Mouse (Mus musculus): ENCODE measurements around the gene Commd1. TPM values are rescaled to one million over a fixed set of nuclear protein-coding genes. Genes with fewer than 3 reads are reported as not detected.
A peak's percentile ranks its signal among the peaks of the same experiment; 100 is the strongest.

The Commd1 gene
- polyA plus RNA-seq, 1 experiment from 2014 or later: 363 TPM

DNA sequence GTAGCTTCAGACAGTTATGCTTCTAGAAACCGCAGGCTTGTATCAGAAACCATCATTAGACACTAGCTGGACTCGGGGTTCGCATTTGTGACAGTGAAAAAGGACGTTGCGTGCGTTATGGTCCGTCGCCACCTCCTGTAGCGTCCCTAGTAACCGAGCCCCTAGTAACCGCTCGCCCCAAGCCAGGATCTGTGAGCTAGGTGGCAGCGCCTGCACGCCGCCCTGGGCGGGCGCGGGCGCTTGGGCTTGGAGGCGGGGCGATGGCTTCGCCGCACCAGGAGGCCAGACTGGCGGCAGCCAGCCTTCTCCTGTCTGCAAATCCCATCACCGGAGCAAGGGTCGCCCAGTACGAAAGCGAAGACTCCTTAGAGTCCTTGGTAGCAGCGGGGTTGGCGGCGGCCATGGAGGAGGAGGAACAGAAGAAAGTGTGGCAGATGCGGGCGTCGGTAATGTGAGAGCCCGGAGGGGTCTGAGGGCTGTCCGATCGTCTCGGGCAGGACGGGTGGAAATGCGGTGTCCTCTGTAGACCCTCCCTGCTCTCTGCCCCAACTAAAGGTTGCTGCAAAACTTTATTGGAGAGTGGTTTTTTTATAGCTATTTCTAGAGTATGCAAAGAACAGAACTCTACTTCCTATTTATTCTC is 26.1 kb upstream of the Commd1 start:
- DNase-seq (ENCODE audit: low spot score): peak; percentile 94

GRCm38 (mm10) chr11:23007481-23008180 is 25.4 kb upstream of the Commd1 start, which contains the start of gene Fam161a:
TSS of gene Fam161a (plus strand) at chr11:23007531.
- Histone ChIP-seq H3K27me3 (ENCODE audit: insufficient read depth, poor library complexity, severe bottlenecking) (no peaks in the 10 kb centered on the region), H3K9me3 (no peaks in the 10 kb centered on the region), H3K4me1 (0 out of 2 replicates have a peak, but pooled peaks cover 4% of the 10 kb centered on the region), H3K27ac (peak within 1 kb of the TSS; percentile 90), H3K36me3 (peaks cover 27% of the 10 kb centered on the region), H3K4me3 (peak within 1 kb of the TSS; percentile 67)
- under 1% methylated on average over 22 of the region's 22 CpGs for WGBS
- DNase-seq (ENCODE audit: low spot score): peak; percentile 90

More for the DNA sequence above, 26.1 kb upstream of the Commd1 start:
- Histone ChIP-seq H3K27me3 (ENCODE audit: insufficient read depth, poor library complexity, severe bottlenecking) (no peaks in the 10 kb centered on the region), H3K4me3 (peak overlapping the region; percentile 67), H3K9me3 (no peaks in the 10 kb centered on the region), H3K27ac (peak overlapping the region; percentile 90), H3K36me3 (peaks cover 21% of the 10 kb centered on the region), H3K4me1 (0 out of 2 replicates have a peak, but pooled peaks cover 4% of the 10 kb centered on the region)
- under 1% methylated on average over 40 of the region's 40 CpGs for WGBS

DNA sequence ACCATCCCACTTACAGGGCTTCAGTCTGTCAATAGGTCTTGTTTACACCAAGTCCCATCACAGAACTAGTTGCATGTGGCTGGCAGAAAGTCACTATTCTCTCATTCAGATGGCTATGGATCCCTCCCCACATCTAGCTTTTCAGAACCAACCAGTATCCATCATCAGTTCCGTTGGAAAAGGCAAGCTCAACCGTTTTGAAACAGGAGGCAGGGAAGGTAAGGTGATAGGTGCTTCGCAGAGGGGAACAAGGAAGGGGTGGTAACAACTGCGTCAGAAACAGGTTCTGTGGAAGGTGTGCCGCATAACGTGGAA is 24.9 kb upstream of the Commd1 start:
- peak overlapping the region; percentile 90 for H3K27ac ChIP-seq
- H3K27me3 ChIP-seq (ENCODE audit: insufficient read depth, poor library complexity, severe bottlenecking): no peaks in the 10 kb centered on the region
- peak overlapping the region; percentile 67 for H3K4me3 ChIP-seq
- H3K36me3 ChIP-seq: peaks cover 32% of the 10 kb centered on the region
- H3K9me3 ChIP-seq: no peaks in the 10 kb centered on the region
- DNase-seq (ENCODE audit: low spot score): no peak
- 8% methylated on average over 6 of the region's 6 CpGs for WGBS
- H3K4me1 ChIP-seq: 0 out of 2 replicates have a peak, but pooled peaks cover 4% of the 10 kb centered on the region

- WGBS: 89% methylated on average over 1 of the region's 1 CpGs
- peaks cover 50% of the 10 kb centered on the region for H3K36me3 ChIP-seq
- no peaks in the 10 kb centered on the region for H3K9me3 ChIP-seq
- H3K27ac ChIP-seq: no peak overlapping the region
- no peaks in the 10 kb centered on the region for H3K27me3 ChIP-seq (ENCODE audit: insufficient read depth, poor library complexity, severe bottlenecking)
- DNase-seq (ENCODE audit: low spot score): no peak
- no peak overlapping the region for H3K4me3 ChIP-seq
- 0 out of 2 replicates have a peak, but pooled peaks cover 4% of the 10 kb centered on the region for H3K4me1 ChIP-seq
These were observed 23.1 kb upstream of the Commd1 start for GRCm38 (mm10) chr11:23005276-23005675.

DNA sequence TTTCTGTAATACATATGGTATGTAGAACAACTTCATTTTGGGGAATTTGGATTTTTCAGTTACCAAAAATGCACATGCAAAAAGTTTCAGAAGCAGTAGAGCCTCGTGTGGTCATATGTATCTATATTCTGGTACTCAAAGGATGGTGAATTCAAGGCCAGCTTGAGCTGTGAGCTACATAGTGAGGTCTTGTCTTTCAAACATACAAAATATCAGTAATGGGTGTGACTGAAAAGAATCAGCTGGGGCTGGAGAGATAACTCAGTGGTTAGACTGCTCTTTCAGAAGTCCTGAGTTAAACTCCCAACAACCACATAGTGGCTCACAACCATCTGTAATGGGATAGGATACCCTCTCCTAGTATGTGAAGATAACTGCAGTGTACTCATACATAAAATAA is 16.1 kb upstream of the Commd1 start:
- H3K4me3 ChIP-seq: no peak overlapping the region
- no peak for DNase-seq (ENCODE audit: low spot score)
- no peaks in the 10 kb centered on the region for H3K4me1 ChIP-seq
- H3K36me3 ChIP-seq: peaks cover 99% of the 10 kb centered on the region
- WGBS: 67% methylated on average over 1 of the region's 1 CpGs
- H3K27me3 ChIP-seq (ENCODE audit: insufficient read depth, poor library complexity, severe bottlenecking): no peaks in the 10 kb centered on the region
- H3K27ac ChIP-seq: no peak overlapping the region
- no peaks in the 10 kb centered on the region for H3K9me3 ChIP-seq

GRCm38 (mm10) chr11:22995461-22995860 is 13.3 kb upstream of the Commd1 start:
- H3K4me3 ChIP-seq: no peak overlapping the region
- H3K27me3 ChIP-seq (ENCODE audit: insufficient read depth, poor library complexity, severe bottlenecking): no peaks in the 10 kb centered on the region
- DNase-seq (ENCODE audit: low spot score): no peak
- peaks cover 74% of the 10 kb centered on the region for H3K36me3 ChIP-seq
- H3K9me3 ChIP-seq: no peaks in the 10 kb centered on the region
- WGBS: 95% methylated on average over 4 of the region's 4 CpGs
- H3K27ac ChIP-seq: no peak overlapping the region
- peaks cover 10% of the 10 kb centered on the region for H3K4me1 ChIP-seq

DNA sequence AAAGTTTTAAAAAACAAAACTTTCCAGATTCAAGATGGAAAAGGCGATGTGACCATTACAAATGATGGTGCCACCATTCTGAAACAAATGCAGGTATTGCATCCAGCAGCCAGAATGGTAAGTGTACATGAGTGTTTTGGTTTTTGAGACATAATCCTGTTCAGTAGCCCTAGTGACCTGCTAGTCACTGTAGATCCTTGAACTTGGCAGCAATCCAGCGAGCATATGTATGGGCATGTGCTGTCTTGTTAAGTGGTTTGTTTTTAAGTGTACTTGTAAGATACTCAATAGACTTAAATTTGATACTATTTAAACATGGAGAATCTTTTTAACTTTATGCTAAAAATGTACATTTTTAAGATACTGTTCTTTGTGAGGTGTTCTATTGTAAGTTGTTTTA is 12.1 kb upstream of the Commd1 start:
- H3K4me3 ChIP-seq: no peak overlapping the region
- H3K27ac ChIP-seq: no peak overlapping the region
- H3K9me3 ChIP-seq: no peaks in the 10 kb centered on the region
- peaks cover 10% of the 10 kb centered on the region for H3K4me1 ChIP-seq
- H3K36me3 ChIP-seq: peaks cover 62% of the 10 kb centered on the region
- WGBS: 91% methylated on average over 2 of the region's 2 CpGs
- no peaks in the 10 kb centered on the region for H3K27me3 ChIP-seq (ENCODE audit: insufficient read depth, poor library complexity, severe bottlenecking)
- no peak for DNase-seq (ENCODE audit: low spot score)

DNA sequence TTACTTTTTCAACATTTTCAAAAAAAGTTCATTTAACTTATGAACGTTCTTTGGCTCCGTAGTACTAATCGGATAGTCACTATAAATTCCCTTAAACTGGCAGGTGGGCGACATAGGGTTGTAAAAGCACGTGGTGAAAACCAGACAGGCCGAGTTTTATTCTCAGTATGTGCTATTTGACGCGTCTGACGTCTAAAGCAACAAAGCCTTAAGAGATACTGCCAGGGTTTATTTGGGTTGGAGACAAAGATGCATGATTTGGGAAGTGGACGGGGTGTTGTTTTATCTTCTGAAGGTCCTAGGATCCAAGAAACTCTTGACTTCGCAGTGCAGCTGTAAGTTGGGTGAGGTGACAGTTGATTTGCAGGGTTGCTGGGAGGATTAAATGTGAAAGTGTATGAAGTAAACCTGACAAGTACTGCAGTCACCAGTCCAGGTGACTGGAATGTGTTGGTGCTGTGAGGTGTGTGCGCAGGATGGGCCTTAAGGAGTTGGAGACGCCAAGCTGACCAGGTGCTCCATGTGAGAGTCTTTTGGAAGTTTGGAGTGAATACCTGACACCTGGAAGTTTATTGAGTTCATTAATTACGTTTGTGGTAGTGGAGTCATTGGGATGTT is 9.1 kb upstream of the Commd1 start:
- WGBS: 9% methylated on average over 14 of the region's 14 CpGs

GRCm38 (mm10) chr11:22990393-22991126 is 8.4 kb upstream of the Commd1 start, which contains the start of gene Cct4:
TSS of gene Cct4 (plus strand) at chr11:22990519.
- peak within 1 kb of the TSS; percentile 98 for H3K4me3 ChIP-seq
- no peaks in the 10 kb centered on the region for H3K27me3 ChIP-seq (ENCODE audit: insufficient read depth, poor library complexity, severe bottlenecking)
- under 1% methylated on average over 66 of the region's 66 CpGs for WGBS
- peaks cover 25% of the 10 kb centered on the region for H3K36me3 ChIP-seq
- no peaks in the 10 kb centered on the region for H3K9me3 ChIP-seq
- peaks cover 10% of the 10 kb centered on the region for H3K4me1 ChIP-seq
- H3K27ac ChIP-seq: peak within 1 kb of the TSS; percentile 99
- DNase-seq (ENCODE audit: low spot score): peak; percentile 98

More for the DNA sequence above, 9.1 kb upstream of the Commd1 start:
- peak overlapping the region; percentile 99 for H3K27ac ChIP-seq
- DNase-seq (ENCODE audit: low spot score): no peak
- peak overlapping the region; percentile 98 for H3K4me3 ChIP-seq
- no peaks in the 10 kb centered on the region for H3K9me3 ChIP-seq
- peaks cover 10% of the 10 kb centered on the region for H3K4me1 ChIP-seq
- H3K36me3 ChIP-seq: peaks cover 33% of the 10 kb centered on the region
- H3K27me3 ChIP-seq (ENCODE audit: insufficient read depth, poor library complexity, severe bottlenecking): no peaks in the 10 kb centered on the region

DNA sequence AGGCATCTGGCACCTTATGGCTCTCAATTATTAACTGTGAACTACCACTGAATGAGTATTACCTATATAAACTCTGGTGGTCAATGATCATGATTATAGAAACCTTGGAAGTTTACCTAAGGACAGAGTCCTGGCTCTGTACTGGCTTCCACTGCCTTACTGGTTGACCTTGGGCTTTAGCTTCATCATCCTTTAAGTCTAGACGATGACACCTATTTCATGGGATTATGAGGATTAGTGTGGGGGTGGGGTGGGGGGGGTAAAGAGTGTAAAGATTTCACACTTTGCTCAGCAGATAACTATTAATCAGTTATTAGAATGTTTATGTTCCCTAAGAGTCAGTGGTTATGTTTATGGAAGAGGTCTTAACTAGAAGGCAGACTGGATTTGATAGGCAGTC is 7.6 kb upstream of the Commd1 start:
- DNase-seq (ENCODE audit: low spot score): no peak
- H3K9me3 ChIP-seq: no peaks in the 10 kb centered on the region
- peak overlapping the region; percentile 98 for H3K4me3 ChIP-seq
- H3K36me3 ChIP-seq: peaks cover 17% of the 10 kb centered on the region
- no peaks in the 10 kb centered on the region for H3K27me3 ChIP-seq (ENCODE audit: insufficient read depth, poor library complexity, severe bottlenecking)
- H3K4me1 ChIP-seq: peaks cover 10% of the 10 kb centered on the region
- WGBS: 48% methylated on average over 1 of the region's 1 CpGs
- peak overlapping the region; percentile 99 for H3K27ac ChIP-seq

DNA sequence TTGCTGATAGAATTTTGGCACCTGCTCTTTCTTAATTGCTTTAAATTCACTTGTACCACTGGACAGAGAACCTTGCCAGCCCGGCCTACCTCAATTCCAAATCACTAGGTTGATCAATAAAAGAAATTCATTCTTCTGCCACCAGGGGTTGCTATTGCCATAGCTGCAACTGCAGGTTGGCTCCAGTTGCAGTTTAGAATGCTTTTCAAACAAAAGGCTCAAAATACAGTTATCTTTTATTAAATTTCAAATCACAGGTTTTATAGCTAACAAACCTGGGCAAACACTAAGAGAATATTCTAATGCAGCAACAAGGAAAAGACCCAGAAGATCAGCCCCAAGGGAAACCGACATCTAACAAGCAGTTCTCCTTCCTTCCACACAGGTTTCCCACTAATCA is 5.2 kb upstream of the Commd1 start:
- Histone ChIP-seq H3K27ac (no peak overlapping the region), H3K4me1 (peaks cover 11% of the 10 kb centered on the region), H3K36me3 (no peaks in the 10 kb centered on the region), H3K9me3 (no peaks in the 10 kb centered on the region), H3K27me3 (ENCODE audit: insufficient read depth, poor library complexity, severe bottlenecking) (no peaks in the 10 kb centered on the region), H3K4me3 (no peak overlapping the region)
- DNase-seq (ENCODE audit: low spot score): no peak
- WGBS: 62% methylated on average over 2 of the region's 2 CpGs

- DNase-seq (ENCODE audit: low spot score): no peak
- Histone ChIP-seq H3K4me3 (no peak overlapping the region), H3K4me1 (peaks cover 10% of the 10 kb centered on the region), H3K9me3 (no peaks in the 10 kb centered on the region), H3K36me3 (no peaks in the 10 kb centered on the region), H3K27me3 (ENCODE audit: insufficient read depth, poor library complexity, severe bottlenecking) (no peaks in the 10 kb centered on the region), H3K27ac (no peak overlapping the region)
- 78% methylated on average over 3 of the region's 3 CpGs for WGBS
These were observed 3.3 kb upstream of the Commd1 start for GRCm38 (mm10) chr11:22985510-22985909.

Measured in heart, embryonic 10.5 days (tissue).